Mouse (Mus musculus) retina, embryonic 14.5 days (tissue): Measurements from ENCODE around the gene Ctnna2.
A peak's percentile ranks its signal among the peaks of the same experiment; 100 is the strongest.

Experiments used
- DNase-seq: peaks from one replicate; pipeline ENCODE4 v3.0.0-alpha.2; 2015; ENCODE audit warnings: low spot score

Ctnna2 gene

DNA sequence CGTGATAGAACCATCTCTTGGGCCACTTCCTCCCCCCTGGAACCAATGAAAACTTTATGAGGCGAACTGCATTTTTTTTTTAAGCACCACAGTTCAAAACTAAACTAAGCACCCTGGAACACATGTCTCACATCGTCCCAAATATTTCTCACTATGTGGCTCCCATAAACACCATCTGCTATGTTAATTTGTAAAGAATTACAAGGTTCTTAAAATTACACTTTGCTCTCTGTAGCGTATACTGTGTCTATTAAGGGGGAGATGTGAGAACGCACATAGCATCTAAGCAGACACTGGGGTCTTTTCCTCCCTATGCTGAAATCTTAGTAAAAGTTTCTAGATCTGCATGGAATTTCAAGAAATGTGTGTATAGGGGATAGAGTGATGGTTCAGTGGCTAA lies 822.5 kb downstream of the Ctnna2 start:
- DNase-seq, result no peak

DNA sequence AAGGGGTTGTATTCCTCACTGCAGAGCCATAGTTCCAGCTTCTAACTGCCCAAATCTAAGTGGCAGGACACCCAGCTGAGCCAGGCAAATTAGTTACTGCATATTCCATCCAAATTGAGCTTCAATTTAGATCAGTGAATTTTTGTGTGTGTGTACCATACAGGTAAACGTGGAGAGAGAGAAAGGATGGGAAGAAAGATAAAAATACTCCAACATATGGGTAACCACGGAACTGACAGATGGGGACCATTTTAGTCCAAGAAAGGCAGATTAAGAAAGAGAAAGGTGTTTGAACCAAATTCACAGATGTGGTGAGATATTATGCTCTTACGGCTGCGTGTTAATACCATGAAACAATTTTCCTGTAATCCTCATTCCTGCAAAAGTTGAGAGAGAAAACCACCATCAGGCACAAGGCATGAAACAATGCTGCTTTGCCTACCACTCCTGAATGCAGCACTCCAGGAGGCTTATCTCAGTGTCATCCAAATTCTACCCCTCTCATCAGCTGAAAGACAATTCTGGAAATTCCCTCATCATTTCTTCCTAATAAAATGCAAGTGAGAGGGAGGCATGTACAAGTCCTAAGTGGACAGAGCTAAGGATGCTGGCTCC lies 840.1 kb downstream of the Ctnna2 start:
- DNase-seq, result no peak

DNA sequence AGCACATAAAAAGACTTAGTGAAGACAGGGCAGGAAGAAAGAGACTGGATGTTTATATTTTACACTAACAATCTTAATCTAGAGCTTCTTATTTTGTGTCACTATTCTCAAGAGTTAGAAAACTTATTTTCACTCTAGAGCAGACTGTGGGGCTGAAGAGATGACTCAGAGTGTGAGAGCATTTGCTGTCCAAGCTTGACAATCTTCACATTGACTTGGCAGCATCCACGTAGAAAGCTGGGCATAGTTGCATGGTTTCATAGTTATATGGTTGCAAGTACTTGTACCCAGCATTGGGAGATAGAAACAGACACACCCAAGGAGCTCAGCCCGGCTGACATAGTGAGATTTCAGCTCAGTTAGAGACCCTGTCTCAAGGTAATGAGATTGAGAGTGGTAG lies 858.6 kb downstream of the Ctnna2 start:
- DNase-seq, result no peak

DNA sequence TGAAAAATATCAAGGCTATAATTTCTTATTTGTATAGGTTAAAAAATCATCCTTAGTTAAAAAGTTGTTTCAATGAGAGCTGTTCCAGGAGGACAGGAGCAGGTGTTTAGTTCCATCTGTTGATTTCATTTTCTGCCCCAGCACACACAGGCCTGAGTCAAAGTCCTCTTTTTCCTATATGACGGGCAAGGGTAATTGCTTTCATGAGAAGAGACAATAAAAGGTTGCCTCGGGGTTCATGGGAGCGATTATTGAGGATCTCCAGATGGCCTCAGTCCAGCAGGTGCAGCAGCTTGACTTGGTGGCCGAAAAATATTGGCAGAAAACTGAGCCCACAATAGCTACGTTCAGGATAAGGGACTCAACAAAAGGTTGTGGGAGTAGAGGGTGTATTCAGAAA lies 859.0 kb downstream of the Ctnna2 start:
- DNase-seq, result peak; percentile 53

DNA sequence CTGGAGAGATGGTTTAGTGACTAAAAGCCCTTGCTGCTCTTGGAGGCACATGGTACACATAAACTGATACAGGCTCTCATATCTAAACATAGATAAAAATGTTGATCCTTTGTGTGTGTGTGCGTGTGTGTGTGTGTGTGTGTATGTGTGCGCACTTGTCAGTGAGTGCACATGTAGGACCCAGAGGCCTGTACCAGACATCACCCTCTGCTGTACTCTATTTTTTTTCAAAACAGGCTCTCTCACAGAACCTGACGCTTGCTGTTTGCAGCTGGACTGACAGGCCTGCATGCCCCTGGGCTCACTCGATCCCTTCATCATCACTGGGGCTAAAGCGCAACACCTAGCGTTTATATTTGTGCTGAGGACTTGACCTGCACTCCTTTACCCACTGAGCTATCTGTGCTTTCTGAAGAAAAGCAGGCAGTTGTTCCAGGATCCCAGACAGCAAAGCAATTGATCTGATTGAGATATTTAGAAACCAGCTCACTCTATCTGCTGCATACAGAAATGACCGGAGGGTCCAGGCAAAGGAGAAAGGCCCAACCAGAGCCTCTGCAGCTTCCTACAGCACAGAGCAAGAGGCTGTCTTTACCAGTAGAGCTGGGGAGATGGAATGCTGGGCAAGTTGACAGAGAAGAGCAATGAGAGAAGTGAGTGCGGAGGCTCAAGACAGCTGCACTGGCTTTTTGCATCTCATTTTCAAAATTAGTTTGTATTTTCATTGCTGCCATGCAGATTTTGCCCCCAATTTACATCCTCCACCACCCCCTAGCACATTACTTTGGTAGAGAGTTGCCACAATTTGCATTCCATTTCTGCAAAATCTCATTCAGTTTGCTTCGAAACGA lies 870.2 kb downstream of the Ctnna2 start:
- no peak for DNase-seq

DNA sequence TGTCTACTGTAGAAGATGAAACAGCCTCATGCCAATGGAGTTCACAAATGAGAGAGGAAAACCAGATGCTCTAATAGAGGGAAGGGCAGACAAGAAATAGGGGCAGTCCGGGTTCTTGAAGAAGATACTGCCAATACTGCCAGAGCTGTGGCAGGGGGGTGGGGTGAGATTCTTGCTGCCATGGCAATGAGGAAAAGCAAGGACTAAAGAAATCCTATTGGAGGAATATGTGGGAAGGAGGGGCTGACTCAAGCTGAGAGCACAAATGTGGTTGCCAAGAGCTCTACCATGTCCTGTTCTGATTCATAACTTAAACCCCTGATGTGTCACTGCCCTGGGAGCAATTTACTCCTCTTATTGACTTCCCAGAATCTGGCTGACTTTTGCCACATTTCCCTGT lies 878.5 kb downstream of the Ctnna2 start:
- no peak for DNase-seq

DNA sequence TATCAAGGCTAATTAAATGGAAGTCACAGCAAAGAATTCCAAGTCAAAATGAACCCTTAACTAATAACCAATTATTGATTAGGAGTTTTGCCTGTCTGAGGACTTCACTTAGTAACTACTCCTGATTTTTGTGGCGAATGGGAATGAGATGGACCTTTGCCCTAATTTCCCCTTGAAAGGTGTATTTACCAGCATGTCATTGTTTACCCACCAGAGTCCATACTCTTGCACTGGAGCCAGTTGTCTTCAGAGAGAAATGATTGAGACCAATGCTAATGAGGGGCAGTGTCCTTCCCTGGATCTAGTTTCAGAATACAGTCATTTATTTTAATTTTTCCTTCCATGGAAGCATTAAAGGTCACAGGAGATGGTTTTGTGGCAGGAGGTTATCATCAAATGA lies 881.0 kb downstream of the Ctnna2 start:
- DNase-seq, result no peak

DNA sequence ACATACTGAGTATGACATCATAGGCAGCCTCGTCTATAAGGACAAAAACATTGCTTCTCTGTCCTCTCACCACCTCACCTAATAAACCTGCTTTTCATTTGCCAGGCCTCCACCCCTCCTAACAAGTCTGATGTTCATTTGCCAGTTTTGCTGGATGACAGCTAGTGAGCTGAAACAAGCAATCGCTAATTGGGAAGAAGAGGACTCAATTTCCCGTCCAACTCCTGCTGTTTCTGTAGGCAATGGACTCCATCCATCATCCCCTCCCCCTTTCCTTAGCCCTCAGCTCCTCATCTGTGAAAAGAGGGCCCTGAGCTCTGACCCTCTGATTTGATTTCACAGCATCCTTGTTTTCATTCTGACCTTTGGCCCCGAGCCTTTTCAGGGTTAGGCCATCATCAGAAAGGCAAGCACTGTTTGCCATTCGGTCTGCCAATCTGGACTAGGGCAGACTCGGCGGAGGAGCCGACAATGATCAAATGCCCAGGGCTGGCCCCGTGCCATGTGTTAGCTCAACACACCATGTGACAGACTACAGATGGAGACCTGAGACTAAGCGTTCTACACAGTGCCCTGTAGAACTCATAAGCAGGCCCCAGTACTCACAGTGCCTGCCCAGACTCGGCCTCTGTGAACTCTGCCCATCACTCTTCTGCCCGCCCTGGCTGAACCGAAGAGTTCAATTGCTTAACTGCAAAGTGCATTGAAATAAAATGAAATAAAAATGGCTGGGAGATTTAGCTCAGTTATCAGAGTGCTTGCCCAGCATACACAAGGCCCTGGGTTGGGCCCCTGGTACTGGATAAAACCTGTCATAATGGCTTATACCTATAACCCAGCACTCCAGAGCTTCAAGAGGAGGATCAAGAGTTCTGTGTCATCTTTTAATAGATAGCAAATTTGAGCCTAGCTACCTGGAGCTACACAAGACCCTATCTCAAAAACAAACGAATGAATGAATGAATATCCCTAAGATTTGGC lies 903.8 kb downstream of the Ctnna2 start:
- DNase-seq, result peak; percentile 55

DNA sequence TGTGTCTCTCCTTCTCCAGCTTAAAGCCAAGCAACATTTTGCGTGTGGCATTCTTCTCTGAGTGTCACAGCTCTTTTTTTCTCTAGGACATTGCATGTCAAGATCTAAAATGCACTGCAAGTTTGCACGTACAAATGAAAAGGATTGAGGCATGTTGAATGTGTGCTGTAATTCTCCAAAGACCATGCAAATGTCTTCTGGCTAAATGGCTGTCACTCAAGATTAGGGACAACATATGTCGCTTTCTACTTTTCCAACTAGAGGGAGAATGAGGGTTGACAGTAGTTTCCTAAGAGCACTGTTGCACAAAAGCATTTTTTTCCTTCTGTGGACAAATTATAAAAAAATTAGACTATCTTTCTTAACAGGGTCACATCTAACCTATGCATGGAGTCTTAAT lies 909.9 kb downstream of the Ctnna2 start:
- peak; percentile 40 for DNase-seq

DNA sequence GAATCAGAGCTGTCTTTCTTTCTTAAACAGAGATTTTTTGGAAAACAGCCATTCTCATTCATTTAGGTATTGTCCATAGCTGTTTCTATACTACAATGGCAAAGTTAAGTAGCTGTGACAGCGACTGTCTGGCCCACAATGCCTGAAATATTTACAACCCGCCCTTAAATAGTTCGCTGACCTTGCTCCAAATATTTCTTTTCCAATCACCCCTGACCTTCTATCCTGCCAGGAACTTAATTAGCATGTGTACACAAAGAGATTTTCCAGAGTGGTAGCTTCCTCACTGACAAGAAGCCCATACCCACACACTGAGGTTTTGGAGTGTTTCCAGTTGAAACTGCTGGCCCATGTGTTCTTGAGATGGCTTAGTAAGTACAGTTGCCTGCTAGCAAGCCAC lies 928.8 kb downstream of the Ctnna2 start:
- DNase-seq, result peak; percentile 54

DNA sequence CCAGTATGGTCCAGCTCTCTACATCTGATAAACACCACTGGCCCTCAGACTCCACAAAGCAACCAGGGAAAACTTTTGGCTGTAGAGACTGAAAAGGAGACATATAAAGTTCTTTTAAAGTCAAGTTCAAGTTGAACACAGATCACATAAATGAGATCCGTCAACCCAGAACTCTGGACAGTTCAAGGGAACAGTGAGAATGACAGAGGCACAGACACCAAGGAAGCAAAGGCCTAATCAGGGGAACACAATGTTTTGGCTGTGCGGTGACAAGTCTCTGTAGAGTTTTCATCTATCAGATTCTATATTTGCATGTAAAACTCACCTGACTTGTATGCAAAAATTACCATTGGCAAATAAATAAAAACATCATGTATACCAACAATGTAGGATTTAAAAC lies 929.3 kb downstream of the Ctnna2 start:
- no peak for DNase-seq

DNA sequence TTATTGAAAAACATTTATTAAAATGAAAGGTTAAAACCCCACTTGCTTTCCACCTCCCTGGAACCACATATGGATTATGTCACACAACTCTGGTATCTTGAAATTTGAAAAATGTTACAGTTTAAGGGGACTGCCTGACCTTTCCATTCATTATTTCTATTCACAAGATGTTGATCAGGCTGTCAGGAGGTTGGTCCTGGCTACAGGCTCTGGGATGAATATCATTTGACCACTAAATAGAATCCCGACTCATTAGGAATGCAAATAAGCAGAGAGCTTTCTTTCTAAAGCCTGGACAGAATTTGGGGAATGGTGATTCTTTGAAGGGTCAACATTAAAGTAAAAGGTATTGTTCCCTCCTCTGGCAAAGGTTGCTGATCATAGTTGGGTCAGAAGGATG lies 931.9 kb downstream of the Ctnna2 start:
- no peak for DNase-seq

DNA sequence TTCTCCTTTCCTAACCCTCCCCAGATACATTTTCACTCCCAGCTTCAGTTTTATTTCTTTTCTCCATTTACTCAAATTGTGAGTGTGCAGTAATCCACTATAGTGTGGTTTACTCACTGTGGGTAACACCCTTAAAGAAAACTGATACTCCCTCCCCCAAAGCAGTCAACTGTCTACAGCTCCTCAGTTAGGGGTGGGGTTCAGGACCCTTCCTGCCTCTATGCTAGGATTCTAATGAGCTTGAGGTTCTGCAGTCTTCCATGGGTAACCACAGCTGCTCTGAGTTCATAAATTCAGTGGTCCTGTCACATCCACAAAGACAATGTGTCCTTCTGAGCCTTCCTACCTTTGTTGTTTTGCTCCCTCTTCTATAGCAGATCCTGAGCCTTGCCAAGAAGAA lies 954.4 kb downstream of the Ctnna2 start:
- DNase-seq, result no peak

DNA sequence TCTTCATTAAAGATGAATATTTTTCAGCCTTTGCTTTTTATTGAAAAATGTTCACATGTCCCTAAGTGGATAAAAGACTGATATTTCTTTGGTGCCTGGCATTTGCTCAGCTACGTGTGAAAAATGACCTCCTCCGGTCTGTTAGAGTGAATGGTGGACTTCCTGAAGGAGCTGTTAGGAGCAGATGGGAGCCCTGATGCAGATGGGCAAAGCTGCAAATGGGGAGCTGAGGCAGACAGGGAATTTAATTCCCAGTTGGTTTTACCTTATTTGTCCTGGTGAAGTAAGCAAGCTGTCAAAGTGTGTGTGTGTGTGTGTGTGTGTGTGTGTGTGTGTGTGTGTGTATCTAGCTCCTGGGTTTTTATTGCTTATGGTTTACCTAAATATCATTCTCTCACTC lies 966.3 kb downstream of the Ctnna2 start:
- DNase-seq, result peak; percentile 13

DNA sequence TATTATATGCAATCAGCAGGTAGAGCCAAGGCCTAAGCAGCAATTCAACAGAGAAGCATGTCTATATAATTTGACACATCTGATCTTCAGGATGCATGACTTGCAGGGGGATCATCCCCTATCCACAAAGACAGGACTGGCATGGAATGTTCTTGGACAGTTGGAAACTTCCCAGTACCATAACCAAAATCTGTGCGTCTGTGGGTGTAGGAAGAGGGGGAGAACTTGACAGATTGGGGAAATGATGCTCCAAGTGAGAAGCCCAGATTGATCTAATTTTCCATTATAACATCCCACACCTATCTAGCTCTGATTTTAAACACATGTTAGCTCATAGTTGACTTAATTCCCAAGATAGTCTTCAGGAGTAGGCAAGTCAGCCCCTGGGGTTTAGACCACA lies 968.5 kb downstream of the Ctnna2 start:
- no peak for DNase-seq

DNA sequence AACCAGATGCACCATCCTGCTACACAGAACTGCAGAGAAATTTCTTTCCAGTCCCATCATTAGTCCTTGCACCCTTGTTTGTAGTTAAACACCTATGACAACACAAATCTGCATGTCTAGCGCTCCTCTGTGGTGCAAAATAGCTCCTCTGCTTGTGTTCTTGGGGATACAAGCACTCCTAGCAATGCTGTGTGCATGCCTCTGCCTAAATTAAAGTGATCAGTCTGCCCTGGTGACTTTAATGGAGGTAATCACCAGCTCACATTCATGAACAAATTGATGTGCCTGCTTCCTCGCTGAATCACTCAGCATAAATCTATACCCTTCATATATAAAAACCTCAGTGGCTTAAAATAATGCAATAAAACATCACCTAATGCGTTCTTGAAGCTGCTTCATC lies 987.4 kb downstream of the Ctnna2 start:
- DNase-seq, result no peak

DNA sequence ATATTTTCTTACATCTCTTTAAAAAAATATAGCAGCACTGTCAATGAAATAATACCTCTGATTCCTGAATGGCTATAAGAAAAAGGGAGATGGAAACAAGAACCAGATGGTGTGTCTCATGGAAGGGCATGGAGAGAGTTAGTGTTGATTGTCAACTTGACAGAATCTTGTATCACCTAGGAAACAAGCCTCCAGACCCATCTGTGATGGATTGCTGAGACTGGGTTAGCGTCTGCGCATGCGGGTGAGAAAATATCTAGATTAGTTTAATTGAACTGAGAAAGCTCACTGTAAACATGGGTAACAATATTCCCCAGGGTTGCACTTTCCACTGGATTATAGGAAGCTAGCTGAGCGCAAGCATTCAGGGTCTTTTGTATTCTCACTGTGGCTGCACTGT lies 994.7 kb downstream of the Ctnna2 start:
- DNase-seq, result no peak

DNA sequence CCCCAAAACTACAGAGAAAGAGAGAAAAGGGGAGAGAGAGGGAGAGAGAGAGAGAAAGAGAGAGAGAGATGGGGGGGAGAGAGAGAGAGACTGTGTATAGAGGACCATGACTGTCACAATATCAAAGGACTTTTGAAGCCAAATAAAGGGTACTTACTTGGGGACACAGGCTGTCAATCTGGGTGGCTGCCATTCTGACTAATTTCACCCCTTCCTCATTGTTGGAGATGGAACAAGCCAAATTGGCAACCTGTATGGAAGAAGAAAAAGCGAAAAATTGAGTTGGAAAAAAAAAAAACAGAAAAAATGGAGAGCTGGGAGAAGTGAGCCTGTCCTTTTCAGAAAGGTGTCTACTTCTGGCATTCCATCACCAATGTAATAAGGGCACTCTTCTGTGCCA lies 997.8 kb downstream of the Ctnna2 start:
- DNase-seq, result no peak

DNA sequence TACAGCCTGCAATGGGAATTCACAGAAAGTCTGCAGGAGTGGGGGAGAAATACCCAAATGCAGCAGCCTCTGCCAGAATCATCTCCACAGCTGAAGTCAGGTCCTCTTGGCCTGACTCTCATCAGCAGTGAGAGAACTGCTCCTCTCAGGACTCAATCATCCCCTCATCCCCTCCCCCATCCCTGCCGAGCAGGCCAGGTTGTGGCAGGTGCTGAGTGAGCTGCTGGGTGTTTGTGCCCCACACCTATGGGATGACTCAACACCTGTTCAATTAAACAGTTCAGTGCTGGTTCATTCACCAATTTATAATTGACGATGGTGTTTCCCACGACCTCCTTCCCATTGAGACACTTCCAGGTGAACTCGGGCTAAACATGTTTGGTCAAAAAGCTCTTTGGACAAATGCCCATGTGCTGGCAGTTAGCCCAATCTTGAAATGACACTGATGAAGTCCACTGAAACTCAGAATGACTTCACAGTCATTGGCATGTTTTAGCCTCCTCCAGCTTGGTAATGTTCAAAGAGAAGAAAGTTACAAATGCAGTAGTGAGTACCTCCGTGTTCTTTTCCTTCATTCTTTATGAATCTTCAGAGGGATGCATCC lies 1000.1 kb downstream of the Ctnna2 start:
- DNase-seq, result no peak

DNA sequence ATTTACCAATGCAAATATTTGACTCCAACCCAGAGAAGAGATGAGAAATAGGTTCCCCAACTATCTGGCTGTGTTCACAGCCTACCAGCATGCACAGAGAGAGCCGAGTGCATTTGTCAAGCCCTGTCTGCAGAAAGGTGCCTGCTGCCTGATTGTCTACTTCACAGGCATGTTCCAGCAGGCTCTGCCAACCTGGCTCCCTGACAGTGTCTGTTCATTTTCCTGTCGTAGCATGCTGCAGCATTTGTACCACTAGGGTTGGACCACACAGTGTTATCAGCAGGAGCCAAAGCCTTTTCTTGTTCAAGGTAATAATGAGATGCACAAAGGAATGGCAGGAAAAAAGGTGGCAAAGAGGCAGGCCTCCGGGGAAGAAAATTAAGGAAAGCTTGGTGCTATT lies 1001.7 kb downstream of the Ctnna2 start:
- DNase-seq, result no peak

DNA sequence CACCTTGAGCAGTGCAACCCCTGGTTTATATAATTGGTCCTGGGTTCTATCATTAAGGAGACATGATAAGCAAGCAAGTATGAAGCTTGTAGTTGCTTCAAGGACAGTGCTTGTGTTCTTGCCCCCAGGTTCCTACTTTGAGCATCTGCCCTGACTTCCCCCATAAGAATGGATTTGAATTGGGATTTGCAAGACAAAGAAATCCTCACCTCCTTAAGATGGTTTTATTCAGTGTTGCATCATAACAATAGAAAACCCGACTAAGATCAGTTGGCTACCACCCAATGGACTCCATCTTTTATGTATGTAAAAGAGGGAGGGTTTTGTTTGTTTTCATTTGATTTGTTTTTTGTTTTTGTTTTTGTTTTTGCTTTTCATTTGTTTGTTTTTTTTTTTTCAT lies 1005.2 kb downstream of the Ctnna2 start:
- DNase-seq, result no peak

DNA sequence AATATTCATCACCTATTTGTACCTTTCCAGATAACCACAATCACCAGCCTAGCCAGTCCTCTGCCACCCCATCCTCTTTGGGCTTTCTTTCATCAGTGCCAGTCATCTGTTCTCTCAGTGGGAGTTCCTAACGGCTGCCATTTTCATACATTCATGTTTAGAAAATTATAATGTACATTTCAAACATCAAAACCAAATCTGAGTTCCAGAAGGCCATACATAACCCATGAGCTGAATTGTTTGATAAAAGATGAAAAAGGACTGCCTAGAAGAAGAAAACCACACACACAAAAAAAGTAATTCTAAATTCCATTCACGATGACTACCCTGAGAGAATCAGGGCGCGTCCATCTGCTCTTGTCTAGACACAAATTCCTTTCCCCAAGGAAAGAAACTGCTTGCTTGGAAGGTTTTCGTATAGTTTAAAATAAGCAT lies 1014.5 kb downstream of the Ctnna2 start:
- DNase-seq, result no peak
